Mouse (Mus musculus): Measurements from ENCODE around the gene Faap100. TPM values are rescaled to one million over a fixed set of nuclear protein-coding genes. Genes with fewer than 3 reads are reported as not detected.
A peak's percentile ranks its signal among the peaks of the same experiment; 100 is the strongest.
"Not testable (repeated sequence)": the region's sequence is repeated elsewhere in the genome, so short reads cannot be mapped to it uniquely, and the experiment has no call there.

The Faap100 gene
- polyA plus RNA-seq, 1 experiment from 2014 or later, result 36.7 TPM

DNA sequence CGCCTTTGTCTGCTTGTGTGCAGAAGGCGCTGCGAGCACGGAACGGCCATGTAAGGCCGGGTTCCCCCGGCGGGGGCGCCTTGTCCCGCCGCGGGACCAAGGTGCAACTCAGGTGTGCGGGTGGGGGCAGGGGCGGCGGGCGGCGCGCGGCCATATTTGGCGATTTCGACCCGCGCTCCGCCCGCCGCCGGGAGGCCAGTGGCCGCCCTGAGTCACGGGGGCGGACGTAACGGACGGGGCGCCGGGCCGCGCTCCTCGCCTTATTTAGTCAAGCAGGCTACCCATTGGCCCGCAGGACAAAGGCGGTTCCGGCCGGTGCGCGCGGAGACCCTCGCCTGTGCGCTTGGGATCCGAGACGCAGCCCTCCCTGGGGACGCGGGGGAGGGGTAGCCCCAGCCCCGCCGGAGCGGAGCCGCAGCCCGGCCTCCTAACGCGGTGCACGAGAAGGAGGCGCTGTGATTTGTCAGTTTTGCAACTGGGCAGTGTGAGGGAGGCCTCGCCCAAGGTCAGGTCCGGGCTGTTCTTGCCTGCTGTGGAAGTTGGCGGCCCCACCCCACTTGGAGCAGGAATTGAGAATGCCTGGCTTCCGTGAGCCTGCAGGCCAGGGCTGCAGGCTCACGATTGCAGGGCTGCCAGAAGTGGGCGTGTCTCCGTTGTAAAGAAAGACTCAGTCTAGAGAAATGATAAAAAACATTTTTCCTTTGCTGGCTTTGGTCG lies 28.4 kb downstream of the Faap100 start:
- H3K4me2 ChIP-seq (ENCODE audit: low read depth, low read length), result peak overlapping the region; percentile 92
- peak overlapping the region; percentile 100 for H3K4me3 ChIP-seq (ENCODE audit: low read length)
- no peaks in the 10 kb centered on the region for H3K27me3 ChIP-seq (ENCODE audit: control insufficient read depth, insufficient read depth, low read depth, low read length)
- H3K36me3 ChIP-seq (ENCODE audit: control insufficient read depth, insufficient read depth, low read length), result peaks cover 11% of the 10 kb centered on the region
- peaks cover 37% of the 10 kb centered on the region for H3K4me1 ChIP-seq (replicated peaks; ENCODE audit: control insufficient read depth, insufficient read depth, low read length)
- H3K9me3 ChIP-seq (ENCODE audit: control insufficient read depth, low read length), result no peaks in the 10 kb centered on the region
- peak overlapping the region; percentile 97 for H3K9ac ChIP-seq (ENCODE audit: low read length)
- peak; percentile 82 for ATAC-seq (ENCODE audit: low read depth)
- under 1% methylated on average over 61 of the region's 68 CpGs for WGBS
- H3K27ac ChIP-seq (ENCODE audit: low read length), result peak overlapping the region; percentile 99

DNA sequence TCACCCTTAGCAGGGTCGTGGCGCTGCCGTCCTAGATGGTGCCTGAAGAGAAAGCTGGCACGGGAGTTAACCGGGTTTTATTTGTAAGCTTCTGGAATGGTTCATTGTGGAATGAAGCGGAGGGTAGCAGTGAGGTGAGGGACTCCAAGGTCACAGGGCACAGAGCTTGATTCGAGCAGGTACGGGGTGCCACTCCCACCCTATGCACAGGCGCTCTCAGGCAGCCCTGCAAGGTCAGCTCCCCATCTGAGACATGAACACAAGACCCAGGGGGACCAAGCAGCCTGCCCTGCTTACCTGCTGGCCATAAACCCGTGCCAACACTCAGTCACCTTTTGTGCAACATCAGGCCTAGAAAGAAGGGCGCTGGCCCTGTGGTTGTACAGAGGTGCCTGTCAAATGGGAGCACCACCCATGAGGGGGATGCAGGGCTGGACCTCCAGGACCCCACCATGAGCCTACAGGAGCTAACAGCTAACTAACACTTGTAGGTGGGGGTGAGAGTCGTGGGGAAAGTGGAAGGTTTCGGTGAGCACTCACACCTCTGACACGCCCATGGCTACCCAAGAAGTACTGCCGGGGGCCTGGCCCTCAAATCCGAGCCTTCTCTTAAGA lies 29.1 kb downstream of the Faap100 start:
- Histone ChIP-seq H3K9me3 (ENCODE audit: control insufficient read depth, low read length) (no peaks in the 10 kb centered on the region), H3K9ac (ENCODE audit: low read length) (peak overlapping the region; percentile 97), H3K4me1 (replicated peaks; ENCODE audit: control insufficient read depth, insufficient read depth, low read length) (peaks cover 36% of the 10 kb centered on the region), H3K4me2 (ENCODE audit: low read depth, low read length) (peak overlapping the region; percentile 92), H3K27ac (ENCODE audit: low read length) (peak overlapping the region; percentile 99), H3K36me3 (ENCODE audit: control insufficient read depth, insufficient read depth, low read length) (peaks cover 14% of the 10 kb centered on the region), H3K4me3 (ENCODE audit: low read length) (peak overlapping the region; percentile 100), H3K27me3 (ENCODE audit: control insufficient read depth, insufficient read depth, low read depth, low read length) (no peaks in the 10 kb centered on the region)
- peak; percentile 10 for ATAC-seq (ENCODE audit: low read depth)
- WGBS, result under 1% methylated on average over 16 of the region's 16 CpGs

DNA sequence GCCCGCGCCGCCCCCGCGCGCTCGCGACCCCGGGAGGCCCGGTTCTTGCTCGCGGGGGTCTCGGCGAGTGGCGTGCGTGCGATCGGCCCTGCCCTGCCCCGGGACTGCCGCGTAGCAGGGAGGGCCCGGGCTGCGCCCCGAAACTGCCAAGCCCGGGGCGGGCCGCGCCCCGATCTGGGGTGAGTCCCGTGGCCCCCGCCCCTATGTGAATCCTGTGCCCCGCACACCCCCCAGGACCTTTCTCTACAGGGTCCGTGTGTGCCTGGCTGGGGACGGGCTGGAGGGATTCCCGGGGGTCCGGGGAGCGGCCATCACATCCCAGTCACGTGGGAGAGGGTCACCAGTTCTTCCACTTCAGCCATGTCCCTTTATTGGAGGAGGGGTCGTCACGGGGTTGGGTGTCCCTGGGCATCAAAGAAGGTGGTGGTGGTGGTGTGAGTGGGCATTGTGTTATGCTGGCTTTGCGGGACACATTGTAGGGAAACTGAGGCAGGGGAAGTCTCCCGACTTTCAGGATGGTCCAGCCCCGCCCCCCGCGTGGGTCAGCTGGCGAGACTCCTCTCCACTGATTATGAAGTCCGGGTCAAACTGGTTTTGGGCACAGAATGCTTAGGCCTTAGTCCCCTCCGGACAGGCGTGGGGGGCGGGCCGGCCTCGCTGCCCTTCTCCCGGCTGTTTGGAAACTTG lies 29.7 kb downstream of the Faap100 start:
- Histone ChIP-seq H3K4me1 (replicated peaks; ENCODE audit: control insufficient read depth, insufficient read depth, low read length) (peaks cover 34% of the 10 kb centered on the region), H3K4me3 (ENCODE audit: low read length) (peak overlapping the region; percentile 100), H3K27me3 (ENCODE audit: control insufficient read depth, insufficient read depth, low read depth, low read length) (no peaks in the 10 kb centered on the region), H3K36me3 (ENCODE audit: control insufficient read depth, insufficient read depth, low read length) (peaks cover 14% of the 10 kb centered on the region), H3K27ac (ENCODE audit: low read length) (peak overlapping the region; percentile 99), H3K9ac (ENCODE audit: low read length) (peak overlapping the region; percentile 97), H3K9me3 (ENCODE audit: control insufficient read depth, low read length) (no peaks in the 10 kb centered on the region), H3K4me2 (ENCODE audit: low read depth, low read length) (peak overlapping the region; percentile 92)
- WGBS, result under 1% methylated on average over 51 of the region's 53 CpGs
- peak; percentile 6; the same call in 1 of the 2 replicates for ATAC-seq (ENCODE audit: low read depth)

DNA sequence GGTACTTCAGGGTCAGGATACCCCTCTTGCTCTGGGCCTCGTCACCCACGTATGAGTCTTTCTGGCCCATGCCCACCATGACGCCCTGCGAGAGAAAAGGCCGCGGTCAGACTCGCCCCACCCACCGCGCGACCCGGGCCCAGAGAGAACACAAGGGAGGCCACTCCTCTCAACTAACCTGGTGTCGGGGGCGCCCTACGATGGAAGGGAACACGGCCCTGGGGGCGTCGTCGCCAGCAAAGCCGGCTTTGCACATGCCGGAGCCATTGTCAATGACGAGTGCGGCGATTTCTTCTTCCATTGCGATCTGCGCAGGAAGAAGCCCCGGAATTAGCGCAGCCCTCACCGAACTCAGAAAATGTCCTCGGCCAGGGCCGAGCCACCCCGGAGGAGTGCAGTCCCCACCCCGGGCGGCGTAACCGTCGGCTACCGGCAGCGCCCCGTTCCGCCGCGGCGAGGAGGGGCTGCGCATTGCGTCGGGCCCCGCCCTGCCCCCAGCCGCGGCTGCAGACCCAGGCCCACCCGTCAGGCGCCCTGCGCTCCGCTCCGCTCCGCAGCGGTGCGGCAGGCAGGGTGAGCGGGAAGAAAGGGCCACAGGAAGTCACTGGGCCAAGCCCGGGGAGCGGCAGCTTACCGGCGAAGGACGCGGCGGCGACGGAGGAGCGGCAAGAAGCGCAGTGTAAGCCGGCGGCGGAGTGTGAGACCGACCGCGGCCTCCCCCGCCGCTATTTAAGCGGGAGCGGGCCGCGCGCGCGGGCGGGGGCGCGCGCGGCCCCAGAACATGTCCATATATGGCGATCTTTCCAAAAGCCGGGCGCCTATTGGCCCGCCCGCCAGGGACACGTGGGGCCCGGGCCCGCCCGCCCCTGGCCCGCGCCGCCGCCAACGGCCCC lies 30.5 kb downstream of the Faap100 start, which contains the start of gene Actg1:
Gene Actg1, minus strand, starts transcription at position 752 of the 893 bp plus-strand sequence.
- ATAC-seq (ENCODE audit: low read depth), result peak; percentile 74
- Histone ChIP-seq H3K9ac (ENCODE audit: low read length) (peak within 1 kb of the TSS; percentile 100), H3K36me3 (ENCODE audit: control insufficient read depth, insufficient read depth, low read length) (peaks cover 14% of the 10 kb centered on the region), H3K4me3 (ENCODE audit: low read length) (peak within 1 kb of the TSS; percentile 100), H3K4me1 (replicated peaks; ENCODE audit: control insufficient read depth, insufficient read depth, low read length) (peaks cover 27% of the 10 kb centered on the region), H3K4me2 (ENCODE audit: low read depth, low read length) (peak within 1 kb of the TSS; percentile 92), H3K27ac (ENCODE audit: low read length) (peak within 1 kb of the TSS; percentile 99), H3K9me3 (ENCODE audit: control insufficient read depth, low read length) (no peaks in the 10 kb centered on the region), H3K27me3 (ENCODE audit: control insufficient read depth, insufficient read depth, low read depth, low read length) (no peaks in the 10 kb centered on the region)
- WGBS, result under 1% methylated on average over 86 of the region's 103 CpGs

DNA sequence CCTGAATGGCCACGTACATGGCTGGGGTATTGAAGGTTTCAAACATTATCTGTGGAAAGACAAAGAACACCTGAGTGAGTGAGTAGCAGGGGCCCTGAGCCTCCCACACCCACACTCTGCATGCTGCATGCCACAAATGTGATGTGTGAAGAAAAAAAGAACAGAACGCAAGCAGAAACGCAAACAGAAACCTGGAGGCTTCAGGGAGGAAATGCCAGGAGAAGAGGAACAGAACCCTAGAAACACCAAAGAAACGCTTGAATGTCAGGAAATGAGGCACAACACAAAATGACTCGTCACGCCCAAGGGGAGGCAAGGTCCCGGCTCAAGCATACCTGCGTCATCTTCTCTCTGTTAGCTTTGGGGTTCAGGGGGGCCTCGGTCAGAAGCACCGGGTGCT lies 31.3 kb downstream of the Faap100 start:
- Histone ChIP-seq H3K4me1 (replicated peaks; ENCODE audit: control insufficient read depth, insufficient read depth, low read length) (peaks cover 19% of the 10 kb centered on the region), H3K9ac (ENCODE audit: low read length) (peak overlapping the region; percentile 100), H3K27me3 (ENCODE audit: control insufficient read depth, insufficient read depth, low read depth, low read length) (no peaks in the 10 kb centered on the region), H3K4me3 (ENCODE audit: low read length) (peak overlapping the region; percentile 100), H3K36me3 (ENCODE audit: control insufficient read depth, insufficient read depth, low read length) (peaks cover 14% of the 10 kb centered on the region), H3K4me2 (ENCODE audit: low read depth, low read length) (peak overlapping the region; percentile 92), H3K9me3 (ENCODE audit: control insufficient read depth, low read length) (no peaks in the 10 kb centered on the region), H3K27ac (ENCODE audit: low read length) (peak overlapping the region; percentile 98)
- WGBS, result 1% methylated on average over 10 of the region's 10 CpGs
- ATAC-seq (ENCODE audit: low read depth), result no peak

DNA sequence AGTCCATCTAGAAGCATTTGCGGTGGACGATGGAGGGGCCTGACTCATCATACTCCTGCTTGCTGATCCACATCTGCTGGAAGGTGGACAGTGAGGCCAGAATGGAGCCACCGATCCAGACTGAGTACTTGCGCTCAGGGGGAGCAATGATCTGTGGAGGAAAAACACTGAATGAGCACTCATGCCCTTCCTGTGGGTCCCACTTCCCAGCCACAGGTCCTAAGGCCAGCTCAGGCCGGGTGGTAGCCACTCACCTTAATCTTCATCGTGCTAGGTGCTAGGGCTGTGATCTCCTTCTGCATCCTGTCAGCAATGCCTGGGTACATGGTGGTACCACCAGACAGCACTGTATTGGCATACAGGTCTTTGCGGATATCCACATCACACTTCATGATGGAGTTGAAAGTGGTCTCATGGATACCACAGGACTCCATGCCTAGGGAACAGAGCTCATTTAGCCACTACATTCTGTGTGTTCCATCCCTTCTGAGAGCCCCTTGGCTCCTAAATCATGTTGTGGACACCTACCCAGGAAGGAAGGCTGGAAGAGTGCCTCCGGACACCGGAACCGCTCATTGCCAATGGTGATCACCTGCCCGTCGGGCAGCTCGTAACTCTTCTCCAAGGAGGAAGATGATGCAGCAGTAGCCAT lies 32.1 kb downstream of the Faap100 start:
- WGBS, result 35% methylated on average over 8 of the region's 13 CpGs
- Histone ChIP-seq H3K27ac (ENCODE audit: low read length) (0 out of 2 replicates have a peak overlapping the region, but pooled peaks have one; percentile 13), H3K36me3 (ENCODE audit: control insufficient read depth, insufficient read depth, low read length) (peaks cover 14% of the 10 kb centered on the region), H3K4me3 (ENCODE audit: low read length) (peak overlapping the region; percentile 56), H3K4me1 (replicated peaks; ENCODE audit: control insufficient read depth, insufficient read depth, low read length) (peaks cover 12% of the 10 kb centered on the region), H3K4me2 (ENCODE audit: low read depth, low read length) (peak overlapping the region; percentile 72), H3K9ac (ENCODE audit: low read length) (peak overlapping the region; percentile 66)
- ATAC-seq (ENCODE audit: low read depth); H3K9me3 ChIP-seq (ENCODE audit: control insufficient read depth, low read length); H3K27me3 ChIP-seq (ENCODE audit: control insufficient read depth, insufficient read depth, low read depth, low read length): not testable (repeated sequence)

DNA sequence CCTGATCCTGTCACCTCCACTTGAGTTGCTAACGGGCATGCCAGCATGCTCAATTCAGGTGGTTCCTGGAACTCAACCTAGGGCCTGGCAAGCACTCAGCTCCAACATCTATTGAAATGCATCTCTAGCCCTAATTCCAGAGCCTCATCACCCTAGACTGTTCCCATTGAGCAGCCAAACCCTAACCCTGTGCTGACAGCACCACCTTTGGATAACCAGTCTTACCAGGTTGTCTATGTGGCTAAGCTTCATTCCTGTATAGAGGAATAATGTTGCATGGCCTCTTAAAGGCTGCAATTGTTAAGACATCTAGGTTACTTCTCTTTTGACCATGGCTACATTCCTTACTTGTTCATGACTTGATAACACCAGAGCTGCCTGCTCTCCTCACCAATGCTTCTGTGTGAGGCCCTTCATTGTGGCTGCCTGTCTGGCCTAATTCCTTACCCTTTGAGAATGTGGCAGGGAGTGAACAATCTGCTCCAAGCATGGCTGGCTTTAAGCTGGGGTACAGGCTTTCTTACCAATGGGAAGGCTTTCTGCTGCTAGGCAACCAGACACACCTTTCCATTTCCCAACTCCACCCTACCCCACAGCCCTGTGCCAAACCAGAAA lies 33.4 kb downstream of the Faap100 start:
- Histone ChIP-seq H3K4me3 (ENCODE audit: low read length) (peak overlapping the region; percentile 30), H3K4me1 (replicated peaks; ENCODE audit: control insufficient read depth, insufficient read depth, low read length) (peaks cover 3% of the 10 kb centered on the region), H3K27ac (ENCODE audit: low read length) (peak overlapping the region; percentile 26), H3K27me3 (ENCODE audit: control insufficient read depth, insufficient read depth, low read depth, low read length) (no peaks in the 10 kb centered on the region), H3K36me3 (ENCODE audit: control insufficient read depth, insufficient read depth, low read length) (peaks cover 14% of the 10 kb centered on the region), H3K9ac (ENCODE audit: low read length) (peak overlapping the region; percentile 47), H3K9me3 (ENCODE audit: control insufficient read depth, low read length) (no peaks in the 10 kb centered on the region), H3K4me2 (ENCODE audit: low read depth, low read length) (peak overlapping the region; percentile 49)
- ATAC-seq (ENCODE audit: low read depth), result no peak
- 28% methylated on average over 1 of the region's 1 CpGs for WGBS

DNA sequence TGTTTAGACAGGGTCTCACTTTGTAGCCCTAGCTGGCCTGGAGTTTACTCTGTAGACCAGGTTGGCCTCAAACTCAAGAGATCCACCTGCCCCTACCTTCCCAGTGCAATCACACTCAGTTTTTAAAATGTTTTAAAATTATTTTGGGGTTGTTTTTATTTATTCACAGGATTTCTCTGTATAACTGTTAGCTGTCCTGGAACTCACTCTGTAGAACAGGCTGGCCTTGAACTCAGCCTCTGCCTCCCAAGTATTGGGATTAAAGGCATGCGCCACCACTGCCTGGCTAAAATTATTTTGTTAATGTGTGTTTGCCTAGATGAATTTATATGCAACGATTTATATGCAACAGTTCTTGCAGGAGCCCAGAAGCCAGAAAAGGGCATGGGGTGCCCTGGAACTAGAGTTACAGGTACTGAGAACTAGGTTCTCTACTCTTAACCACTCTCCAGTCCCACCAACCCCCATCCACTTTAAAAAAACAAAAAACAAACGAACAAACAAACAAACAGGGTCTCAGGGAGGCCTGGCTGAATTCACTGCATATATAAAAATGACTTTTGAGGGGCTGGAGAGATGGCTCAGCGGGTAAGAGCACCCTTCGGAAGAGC lies 34.1 kb downstream of the Faap100 start:
- peaks cover 3% of the 10 kb centered on the region for H3K4me1 ChIP-seq (replicated peaks; ENCODE audit: control insufficient read depth, insufficient read depth, low read length)
- 45% methylated on average over 5 of the region's 5 CpGs for WGBS
- H3K9me3 ChIP-seq (ENCODE audit: control insufficient read depth, low read length), result no peaks in the 10 kb centered on the region
- H3K4me3 ChIP-seq (ENCODE audit: low read length), result no peak overlapping the region
- no peaks in the 10 kb centered on the region for H3K27me3 ChIP-seq (ENCODE audit: control insufficient read depth, insufficient read depth, low read depth, low read length)
- H3K36me3 ChIP-seq (ENCODE audit: control insufficient read depth, insufficient read depth, low read length), result peaks cover 14% of the 10 kb centered on the region
- ATAC-seq (ENCODE audit: low read depth), result no peak
- no peak overlapping the region for H3K4me2 ChIP-seq (ENCODE audit: low read depth, low read length)
- peak overlapping the region; percentile 27; the same call in 1 of the 2 replicates for H3K27ac ChIP-seq (ENCODE audit: low read length)
- no peak overlapping the region for H3K9ac ChIP-seq (ENCODE audit: low read length)
